Mouse (Mus musculus) naive thymus-derived CD4-positive, alpha-beta T cell, adult 2 months (primary cell): ENCODE data around the gene Ldb3.

Experiments
- DNase-seq: peaks from one replicate; pipeline ENCODE4 v3.0.0-alpha.2; 2011; ENCODE audit warnings: low read depth

Gene Ldb3

GRCm38 (mm10) chr14:34590743-34591675 is 2.5 kb upstream of the Ldb3 start:
- DNase-seq = no peak

GRCm38 (mm10) chr14:34590017-34590570 is 1.6 kb upstream of the Ldb3 start:
- DNase-seq = no peak

- no peak for DNase-seq
These were observed 767 bp upstream of the Ldb3 start for GRCm38 (mm10) chr14:34589185-34589713.

- no peak for DNase-seq
These were observed 477 bp downstream of the Ldb3 start for GRCm38 (mm10) chr14:34588005-34588404.

- no peak for DNase-seq
These were observed 1.6 kb downstream of the Ldb3 start for GRCm38 (mm10) chr14:34586871-34587270.

- DNase-seq = no peak
These were observed 3.0 kb downstream of the Ldb3 start for GRCm38 (mm10) chr14:34585358-34586105.

GRCm38 (mm10) chr14:34582740-34583427 is 5.6 kb downstream of the Ldb3 start:
- DNase-seq = no peak

- no peak for DNase-seq
These were observed 11.6 kb downstream of the Ldb3 start for GRCm38 (mm10) chr14:34576858-34577257.

- DNase-seq = no peak
These were observed 14.4 kb downstream of the Ldb3 start for GRCm38 (mm10) chr14:34574068-34574467.

GRCm38 (mm10) chr14:34573348-34573913 is 15.1 kb downstream of the Ldb3 start:
- DNase-seq = no peak

- DNase-seq = no peak
These were observed 16.7 kb downstream of the Ldb3 start for GRCm38 (mm10) chr14:34571610-34572387.

GRCm38 (mm10) chr14:34570903-34571302 is 17.6 kb downstream of the Ldb3 start:
- no peak for DNase-seq

GRCm38 (mm10) chr14:34570294-34570693 is 18.2 kb downstream of the Ldb3 start:
- peak; percentile 68 for DNase-seq

- DNase-seq = no peak
These were observed 18.8 kb downstream of the Ldb3 start for GRCm38 (mm10) chr14:34569534-34570194.

- DNase-seq = no peak
These were observed 19.9 kb downstream of the Ldb3 start for GRCm38 (mm10) chr14:34568626-34569025.

- DNase-seq = no peak
These were observed 20.8 kb downstream of the Ldb3 start for GRCm38 (mm10) chr14:34567697-34568096.

- DNase-seq = no peak
These were observed 22.0 kb downstream of the Ldb3 start for GRCm38 (mm10) chr14:34566530-34566929.

- DNase-seq = no peak
These were observed 22.8 kb downstream of the Ldb3 start for GRCm38 (mm10) chr14:34565711-34566110.

GRCm38 (mm10) chr14:34564646-34565045 is 23.8 kb downstream of the Ldb3 start:
- no peak for DNase-seq

- DNase-seq = no peak
These were observed 26.1 kb downstream of the Ldb3 start for GRCm38 (mm10) chr14:34562393-34562792.
